Comparison of ENCODE assay signal across 20 mouse cellular contexts in the genomic region with DNA sequence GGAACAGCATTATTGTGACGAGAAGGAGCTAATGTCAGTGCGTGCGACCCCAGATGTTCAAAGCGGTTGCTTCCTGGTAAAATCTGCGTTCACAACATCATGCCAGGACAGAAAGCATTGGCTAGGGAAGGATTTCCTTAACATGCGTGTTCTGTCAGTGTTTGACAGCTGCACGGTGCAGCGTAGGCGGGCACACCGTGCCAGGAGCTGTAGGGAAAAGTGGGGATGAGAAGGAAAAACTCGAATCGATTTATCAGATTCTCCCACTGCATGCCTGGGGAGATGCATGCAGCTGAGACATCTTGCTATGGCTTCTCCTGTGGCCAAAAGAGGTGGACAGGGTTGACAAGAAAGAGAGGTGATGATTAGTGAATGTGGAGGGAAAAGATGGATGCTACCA.
A peak's percentile ranks its signal among the peaks of the same experiment; 100 is the strongest.
DNase-seq lines count a peak whose midpoint lies in the region; ATAC-seq and TF ChIP-seq lines count a peak whose summit lies in the region.
"Had no signal": no experiment of that assay in that cellular context is flagged by ENCODE, and none has a peak within 500 bp of the region (broad histone marks: within the 10 kb centered on the region; RNA-seq: fewer than 3 reads in every experiment).

No protein-coding gene starts in this region.

- H3K9ac ChIP-seq in midbrain, embryonic 11.5 days (ENCODE audit: low read length) = no peak overlapping the region
- no peak overlapping the region for H3K9ac ChIP-seq in midbrain, embryonic 15.5 days
- H3K9ac ChIP-seq in hindbrain, embryonic 15.5 days = no peak overlapping the region
- H3K9ac ChIP-seq: embryonic facial prominence, embryonic 12.5 days; forebrain, embryonic 15.5 days; heart, embryonic 12.5 days; kidney, embryonic 15.5 days; limb, embryonic 15.5 days; liver, embryonic 15.5 days had no signal

- H3K4me2 ChIP-seq in midbrain, embryonic 11.5 days = no peak overlapping the region
- H3K4me2 ChIP-seq in midbrain, embryonic 15.5 days = no peak overlapping the region
- peak overlapping the region; percentile 21; the same call in 1 of the 2 replicates for H3K4me2 ChIP-seq in hindbrain, embryonic 15.5 days
- H3K4me2 ChIP-seq: embryonic facial prominence, embryonic 12.5 days; forebrain, embryonic 15.5 days; heart, embryonic 12.5 days; kidney, embryonic 15.5 days; limb, embryonic 15.5 days; liver, embryonic 15.5 days had no signal

- H3K27me3 ChIP-seq in midbrain, embryonic 11.5 days (ENCODE audit: control insufficient read depth, insufficient read depth, low read length) = no peaks in the 10 kb centered on the region
- no peaks in the 10 kb centered on the region for H3K27me3 ChIP-seq in midbrain, embryonic 15.5 days (replicated peaks)
- no peaks in the 10 kb centered on the region for H3K27me3 ChIP-seq in hindbrain, embryonic 15.5 days
- H3K27me3 ChIP-seq: embryonic facial prominence, embryonic 12.5 days; forebrain, embryonic 15.5 days; heart, embryonic 12.5 days; kidney, embryonic 15.5 days; limb, embryonic 15.5 days; liver, embryonic 15.5 days had no signal

- TF ChIP-seq POLR2A in brain, embryonic 14.5 days (IDR thresholded peaks at IDR 0.05; ENCODE audit: borderline replicate concordance, extremely low read depth, insufficient read depth, insufficient read length, poor library complexity, severe bottlenecking) = no peak

- H3K36me3 ChIP-seq in midbrain, embryonic 11.5 days (ENCODE audit: control insufficient read depth, insufficient read depth, low read length) = no peaks in the 10 kb centered on the region
- H3K36me3 ChIP-seq in midbrain, embryonic 15.5 days (replicated peaks) = no peaks in the 10 kb centered on the region
- H3K36me3 ChIP-seq in hindbrain, embryonic 15.5 days = no peaks in the 10 kb centered on the region
- H3K36me3 ChIP-seq: embryonic facial prominence, embryonic 12.5 days; forebrain, embryonic 15.5 days; heart, embryonic 12.5 days; kidney, embryonic 15.5 days; limb, embryonic 15.5 days; liver, embryonic 15.5 days had no signal

- WGBS in midbrain, embryonic 11.5 days = 91% methylated on average over 12 of the region's 12 CpGs
- 73% methylated on average over 12 of the region's 12 CpGs for WGBS in midbrain, embryonic 15.5 days
- 62% methylated on average over 12 of the region's 12 CpGs for WGBS in hindbrain, embryonic 15.5 days

- DNase-seq in midbrain, embryonic 11.5 days (ENCODE audit: low spot score, missing footprints) = peak; percentile 81
- peak; percentile 32 for DNase-seq in brain, embryonic 14.5 days (ENCODE audit: low read depth)
- peak; percentile 20 to 44 for DNase-seq in layer of hippocampus, postnatal 10 days (ENCODE audit: low spot score in 2 of 2)
- no peak for DNase-seq in kidney, adult 18-20 months
- DNase-seq in cerebellum, adult 18-20 months = no peak
- DNase-seq: adrenal gland, adult 2 months; cerebellum, postnatal 10 days; gastrocnemius, adult 2 months; heart, postnatal 14 days; thymus, adult 2 months had no signal

- TF ChIP-seq CTCF in brain, embryonic 14.5 days (IDR thresholded peaks at IDR 0.05; ENCODE audit: borderline replicate concordance, extremely low read depth, insufficient read depth, insufficient read length) = no peak

- no peak overlapping the region for H3K4me3 ChIP-seq in midbrain, embryonic 11.5 days (ENCODE audit: low read depth, low read length)
- H3K4me3 ChIP-seq in midbrain, embryonic 15.5 days = no peak overlapping the region
- no peak overlapping the region for H3K4me3 ChIP-seq in hindbrain, embryonic 15.5 days
- H3K4me3 ChIP-seq: embryonic facial prominence, embryonic 12.5 days; erythroblast, embryonic 14.5 days; forebrain, embryonic 15.5 days; gastrocnemius, adult 2 months; heart, embryonic 12.5 days; kidney, embryonic 15.5 days; limb, embryonic 15.5 days; liver, embryonic 15.5 days had no signal

- no peaks in the 10 kb centered on the region for H3K4me1 ChIP-seq in midbrain, embryonic 11.5 days (ENCODE audit: control insufficient read depth, insufficient read depth, low read length)
- no peaks in the 10 kb centered on the region for H3K4me1 ChIP-seq in midbrain, embryonic 15.5 days
- H3K4me1 ChIP-seq in hindbrain, embryonic 15.5 days (replicated peaks) = no peaks in the 10 kb centered on the region
- H3K4me1 ChIP-seq: embryonic facial prominence, embryonic 12.5 days; heart, embryonic 12.5 days; kidney, embryonic 15.5 days; limb, embryonic 15.5 days; liver, embryonic 15.5 days had no signal

- H3K9me3 ChIP-seq in midbrain, embryonic 11.5 days (ENCODE audit: control insufficient read depth, low read length) = no peaks in the 10 kb centered on the region
- no peaks in the 10 kb centered on the region for H3K9me3 ChIP-seq in midbrain, embryonic 15.5 days
- no peaks in the 10 kb centered on the region for H3K9me3 ChIP-seq in hindbrain, embryonic 15.5 days
- H3K9me3 ChIP-seq: embryonic facial prominence, embryonic 12.5 days; forebrain, embryonic 15.5 days; heart, embryonic 12.5 days; kidney, embryonic 15.5 days; limb, embryonic 15.5 days; liver, embryonic 15.5 days had no signal

- H3K27ac ChIP-seq in midbrain, embryonic 11.5 days (ENCODE audit: low read depth, low read length) = no peak overlapping the region; the same call in 1 of the 2 replicates
- H3K27ac ChIP-seq in midbrain, embryonic 15.5 days = no peak overlapping the region
- no peak overlapping the region for H3K27ac ChIP-seq in hindbrain, embryonic 15.5 days (replicated peaks)
- H3K27ac ChIP-seq: embryonic facial prominence, embryonic 12.5 days; forebrain, embryonic 15.5 days; gastrocnemius, adult 2 months; kidney, embryonic 15.5 days; limb, embryonic 15.5 days; liver, embryonic 15.5 days had no signal

- ATAC-seq in midbrain, embryonic 11.5 days (ENCODE audit: low FRiP score) = no peak
- no peak; the same call in 1 of the 2 replicates for ATAC-seq in midbrain, embryonic 15.5 days (replicated peaks)
- ATAC-seq in hindbrain, embryonic 15.5 days (ENCODE audit: low FRiP score, low read depth) = no peak
- no peak for ATAC-seq in erythroid progenitor cell, adult 5-6 weeks (replicated peaks; ENCODE audit: low FRiP score, poor library complexity, severe bottlenecking)
- ATAC-seq: forebrain, embryonic 15.5 days had no signal

Comparison
In these comparisons a context has a peak if more than half of its experiments do, and no peak if none do; other contexts are left out.
1. DNase-seq: peak in midbrain, embryonic 11.5 days (single experiment), brain, embryonic 14.5 days (single experiment) and layer of hippocampus, postnatal 10 days (2 of 2); none in kidney, adult 18-20 months (single experiment) and cerebellum, adult 18-20 months (0 of 2).